Mouse (Mus musculus): ENCODE data around the gene Swap70.

DNA sequence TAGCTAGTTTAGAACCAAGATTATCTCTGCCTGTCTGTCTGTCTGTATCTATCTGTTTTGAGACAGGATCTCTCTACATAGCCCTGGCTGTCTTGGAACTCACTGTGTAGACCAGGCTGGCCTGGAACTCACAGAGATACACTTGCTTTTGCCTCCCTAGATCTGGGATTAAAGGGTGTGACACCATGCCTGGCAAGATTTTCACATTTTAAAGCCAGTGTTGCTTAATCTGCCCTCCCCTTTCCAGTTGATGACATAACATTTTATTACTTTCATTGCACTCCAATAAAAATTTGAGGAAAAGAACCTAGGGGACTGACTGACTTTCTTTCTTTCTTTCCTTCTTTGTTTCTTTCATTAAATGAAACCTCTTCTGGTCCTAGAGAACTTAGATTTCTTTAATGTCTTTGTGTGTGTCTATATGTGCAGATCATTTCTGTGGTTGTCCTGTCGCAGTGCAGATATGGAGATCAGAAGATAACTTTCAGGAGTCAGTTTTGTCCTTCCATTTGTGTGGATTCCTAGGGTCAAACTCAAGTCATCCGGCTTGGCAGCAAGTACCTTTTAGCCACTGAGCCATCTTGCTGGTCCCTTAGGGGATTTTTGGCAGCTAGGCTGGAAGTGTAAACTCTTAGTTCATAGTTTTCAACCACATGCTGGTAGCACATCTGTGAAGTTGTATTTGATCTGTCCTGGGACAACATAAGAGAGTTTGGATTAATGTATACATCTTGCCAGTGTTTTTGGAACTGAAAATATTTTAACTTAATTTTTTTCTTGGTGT lies 2.4 kb downstream of the Swap70 start:
- TF ChIP-seq CTCF (IDR thresholded peaks at IDR 0.05; ENCODE audit: low read depth), result no peak
- no peak for TF ChIP-seq EP300 (IDR thresholded peaks at IDR 0.05; ENCODE audit: low read depth)

All from liver, embryonic 14.5 days (tissue).